Mouse (Mus musculus) 3T3-L1 (cell line): ENCODE measurements around the gene Ovol3.
A peak's percentile ranks its signal among the peaks of the same experiment; 100 is the strongest.
"Not testable (repeated sequence)": the region's sequence is repeated elsewhere in the genome, so short reads cannot be mapped to it uniquely, and the experiment has no call there.

ENCODE experiments used
- DNase-seq: peaks from one replicate; pipeline ENCODE4 v3.0.0-alpha.2; 2015; ENCODE audit warnings: low read depth, low spot score

Gene Ovol3

GRCm38 (mm10) chr7:30235625-30236024 is at the start of gene Ovol3:
TSS of gene Ovol3 (minus strand) at chr7:30235725.
- DNase-seq = no peak

GRCm38 (mm10) chr7:30282740-30283139 is 47.2 kb upstream of the Ovol3 start:
- DNase-seq = no peak

- DNase-seq = no peak
These were observed 46.0 kb upstream of the Ovol3 start for GRCm38 (mm10) chr7:30281522-30281921.

- DNase-seq = peak; percentile 97
These were observed 45.2 kb upstream of the Ovol3 start for GRCm38 (mm10) chr7:30280670-30281138.

GRCm38 (mm10) chr7:30279951-30280669 is 44.6 kb upstream of the Ovol3 start, which contains the start of the genes Thap8 and Wdr62:
TSS of gene Thap8 (plus strand) at chr7:30280094.
TSS of gene Wdr62 (minus strand) at chr7:30280419.
- DNase-seq = peak; percentile 95

GRCm38 (mm10) chr7:30279536-30279935 is 44.0 kb upstream of the Ovol3 start:
- DNase-seq = peak; percentile 72

GRCm38 (mm10) chr7:30278911-30279310 is 43.4 kb upstream of the Ovol3 start:
- DNase-seq = peak; percentile 22

GRCm38 (mm10) chr7:30274383-30274782 is 38.9 kb upstream of the Ovol3 start:
- DNase-seq = no peak

- DNase-seq = no peak
These were observed 34.1 kb upstream of the Ovol3 start for GRCm38 (mm10) chr7:30269641-30270040.

GRCm38 (mm10) chr7:30266780-30267179 is 31.3 kb upstream of the Ovol3 start:
- no peak for DNase-seq

- DNase-seq = no peak
These were observed 30.4 kb upstream of the Ovol3 start for GRCm38 (mm10) chr7:30265935-30266334.

GRCm38 (mm10) chr7:30265531-30265930 is 30.0 kb upstream of the Ovol3 start:
- no peak for DNase-seq

GRCm38 (mm10) chr7:30265041-30265440 is 29.5 kb upstream of the Ovol3 start:
- no peak for DNase-seq

- DNase-seq = no peak
These were observed 16.7 kb upstream of the Ovol3 start for GRCm38 (mm10) chr7:30251956-30252954.

- not testable (repeated sequence) for DNase-seq
These were observed 1.8 kb upstream of the Ovol3 start for GRCm38 (mm10) chr7:30237374-30237773.

GRCm38 (mm10) chr7:30235091-30235490 is 434 bp downstream of the Ovol3 start:
- DNase-seq = no peak

- no peak for DNase-seq
These were observed 1.2 kb downstream of the Ovol3 start for GRCm38 (mm10) chr7:30234276-30234858.

- DNase-seq = no peak
These were observed 2.1 kb downstream of the Ovol3 start for GRCm38 (mm10) chr7:30233387-30233786.

GRCm38 (mm10) chr7:30232631-30233148 is 2.8 kb downstream of the Ovol3 start:
- DNase-seq = peak; percentile 67

- DNase-seq = peak; percentile 98
These were observed 3.7 kb downstream of the Ovol3 start, which contains the start of the genes Polr2i and Tbcb for GRCm38 (mm10) chr7:30231669-30232454. TSS of gene Polr2i (plus strand) at chr7:30231948. TSS of gene Tbcb (minus strand) at chr7:30232272.

- DNase-seq = no peak
These were observed 4.2 kb downstream of the Ovol3 start for GRCm38 (mm10) chr7:30231328-30231668.
